ENCODE assay signal across 8 mouse cellular contexts in the genomic region with DNA sequence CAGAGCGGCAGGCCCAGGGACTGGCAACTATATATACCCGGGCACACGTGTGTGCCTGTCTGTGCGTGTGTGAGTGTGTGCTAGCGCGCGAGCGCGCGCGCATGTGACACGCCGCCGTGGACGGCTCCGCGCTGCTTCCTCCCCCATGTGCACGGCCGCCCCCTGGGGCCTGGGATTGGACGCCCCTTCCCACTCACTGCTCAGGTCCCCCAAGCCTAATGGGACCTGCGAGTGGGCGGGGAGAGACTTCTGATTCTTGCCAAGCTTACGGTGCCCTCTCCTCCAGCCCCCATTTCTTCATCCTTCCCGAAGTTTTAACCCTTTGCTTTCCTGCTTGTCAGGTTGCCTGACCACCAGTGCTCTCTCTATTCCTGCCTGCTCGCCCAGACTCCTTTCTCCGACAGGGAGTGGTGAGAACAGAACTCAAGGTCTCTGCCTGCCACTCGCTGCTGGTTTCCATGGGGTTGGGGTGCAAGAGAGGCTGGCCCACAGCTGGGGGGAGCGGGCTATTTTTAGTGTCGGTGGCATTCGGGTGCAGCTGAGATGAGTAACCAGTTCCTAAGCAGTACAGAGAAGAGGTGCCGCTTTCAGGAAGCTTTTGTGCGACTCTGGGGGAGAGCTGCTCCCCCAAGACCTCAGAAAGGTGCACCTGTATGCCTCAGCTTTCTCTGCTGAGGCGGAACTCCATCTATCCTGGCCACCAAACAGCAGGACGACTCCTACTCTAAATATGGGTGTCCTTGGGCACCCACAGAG. TPM values are rescaled to one million over a fixed set of nuclear protein-coding genes. Genes with fewer than 3 reads are reported as not detected.
DNase-seq lines count a peak whose midpoint lies in the region; ATAC-seq lines count a peak whose summit lies in the region.

No protein-coding gene starts in this region.

- peak overlapping the region; percentile 48 for H3K4me3 ChIP-seq in embryonic facial prominence, embryonic 15.5 days (replicated peaks)
- H3K4me3 ChIP-seq in hindbrain, embryonic 13.5 days: peak overlapping the region; percentile 48

- H3K9ac ChIP-seq in embryonic facial prominence, embryonic 15.5 days: no peak overlapping the region; the same call in 1 of the 2 replicates
- H3K9ac ChIP-seq in hindbrain, embryonic 13.5 days: peak overlapping the region; percentile 68

- WGBS in embryonic facial prominence, embryonic 15.5 days: 2% methylated on average over 33 of the region's 34 CpGs
- 2% methylated on average over 21 of the region's 34 CpGs for WGBS in hindbrain, embryonic 13.5 days

- peaks cover 45% of the 10 kb centered on the region for H3K4me1 ChIP-seq in embryonic facial prominence, embryonic 15.5 days
- peaks cover 54% of the 10 kb centered on the region for H3K4me1 ChIP-seq in hindbrain, embryonic 13.5 days (replicated peaks)

- peak; percentile 46 for ATAC-seq in CD4-positive, CD25-positive, alpha-beta regulatory T cell, adult 4 months
- ATAC-seq in embryonic facial prominence, embryonic 15.5 days (ENCODE audit: insufficient number of reproducible peaks, low FRiP score, low TSS enrichment, low read depth): no peak
- peak; percentile 47; the same call in 1 of the 2 replicates for ATAC-seq in hindbrain, embryonic 13.5 days (ENCODE audit: low FRiP score)
- ATAC-seq in monocyte, adult 5-6 weeks (replicated peaks; ENCODE audit: insufficient number of reproducible peaks, low FRiP score, low TSS enrichment, poor library complexity, severe bottlenecking): no peak

- H3K27me3 ChIP-seq in embryonic facial prominence, embryonic 15.5 days: peaks cover 71% of the 10 kb centered on the region
- H3K27me3 ChIP-seq in hindbrain, embryonic 13.5 days: peaks cover 80% of the 10 kb centered on the region

- no peaks in the 10 kb centered on the region for H3K9me3 ChIP-seq in embryonic facial prominence, embryonic 15.5 days (replicated peaks)
- no peaks in the 10 kb centered on the region for H3K9me3 ChIP-seq in hindbrain, embryonic 13.5 days

- no peak overlapping the region for H3K27ac ChIP-seq in embryonic facial prominence, embryonic 15.5 days (replicated peaks)
- no peak overlapping the region for H3K27ac ChIP-seq in hindbrain, embryonic 13.5 days

- H3K36me3 ChIP-seq in embryonic facial prominence, embryonic 15.5 days: peaks cover 13% of the 10 kb centered on the region
- H3K36me3 ChIP-seq in hindbrain, embryonic 13.5 days: peaks cover 18% of the 10 kb centered on the region

- intact Hi-C loops in left cerebral cortex, postnatal 36 days (cut with DNase I): loop anchor here (2.0 kb wide), 1 partner anchor 23 kb away; a partner anchor contains a TSS

- peak; percentile 26 to 57 for DNase-seq in cerebellum, postnatal 25 days
- DNase-seq in cerebellum, postnatal 4 days (ENCODE audit: low spot score in 2 of 2): no peak
- peak; percentile 87 for DNase-seq in left cerebral cortex, postnatal 36 days (ENCODE audit: low spot score in 2 of 2)
- peak; percentile 83 for DNase-seq in naive thymus-derived CD4-positive, alpha-beta T cell, adult 2 months (ENCODE audit: low read depth)

- H3K4me2 ChIP-seq in embryonic facial prominence, embryonic 15.5 days (replicated peaks): peak overlapping the region; percentile 88
- peak overlapping the region; percentile 77 for H3K4me2 ChIP-seq in hindbrain, embryonic 13.5 days

RNA-seq across cellular contexts. Expression of a gene that starts 1.2 kb away (rescaled TPM):
- not detected for polyA plus RNA-seq in CD4-positive, CD25-positive, alpha-beta regulatory T cell, adult 4 months (2017; shearing (Covaris generic))
- polyA plus RNA-seq in embryonic facial prominence, embryonic 15.5 days (2015; fragmentation: Nextera tagmentation; extraction: Ambion mirVana): 0.04 and 0.05 TPM in 2 replicates
- polyA plus RNA-seq in hindbrain, embryonic 13.5 days (2015; fragmentation: Nextera tagmentation; extraction: Ambion mirVana): 0.63 and 0.69 TPM in 2 replicates
- 100 to 1,000 TPM; 827 to 848 TPM for total RNA-seq in left cerebral cortex, postnatal 36 days (2021)
- total RNA-seq in monocyte, adult 5-6 weeks (2017): not detected in 3 replicates

RNA-seq across cellular contexts. Expression of a gene that starts 18.4 kb away (rescaled TPM):
- polyA plus RNA-seq in CD4-positive, CD25-positive, alpha-beta regulatory T cell, adult 4 months (2017; shearing (Covaris generic)): not detected
- 0.07 TPM in 1 of 2 replicates, not detected in the other for polyA plus RNA-seq in embryonic facial prominence, embryonic 15.5 days (2015; fragmentation: Nextera tagmentation; extraction: Ambion mirVana)
- polyA plus RNA-seq in hindbrain, embryonic 13.5 days (2015; fragmentation: Nextera tagmentation; extraction: Ambion mirVana): 3.7 and 4.6 TPM in 2 replicates
- total RNA-seq in left cerebral cortex, postnatal 36 days (2021): not detected
- total RNA-seq in monocyte, adult 5-6 weeks (2017): not detected in 3 replicates

RNA-seq across cellular contexts. Expression of a gene that starts 23.2 kb away (rescaled TPM):
- 100 to 1,000 TPM; 126 to 187 TPM for polyA plus RNA-seq in CD4-positive, CD25-positive, alpha-beta regulatory T cell, adult 4 months (2017; shearing (Covaris generic))
- polyA plus RNA-seq in embryonic facial prominence, embryonic 15.5 days (2015; fragmentation: Nextera tagmentation; extraction: Ambion mirVana): 90.5 and 91.9 TPM in 2 replicates
- 73.4 and 77.5 TPM in 2 replicates for polyA plus RNA-seq in hindbrain, embryonic 13.5 days (2015; fragmentation: Nextera tagmentation; extraction: Ambion mirVana)
- 10 to 100 TPM; 49.1 to 50.0 TPM for total RNA-seq in left cerebral cortex, postnatal 36 days (2021)
- total RNA-seq in monocyte, adult 5-6 weeks (2017): 128 to 132 TPM (median 132 TPM) in 3 replicates

RNA-seq across cellular contexts. Expression of a gene that starts 30.1 kb away (rescaled TPM):
- polyA plus RNA-seq in CD4-positive, CD25-positive, alpha-beta regulatory T cell, adult 4 months (2017; shearing (Covaris generic)): not detected
- 6.0 and 8.0 TPM in 2 replicates for polyA plus RNA-seq in embryonic facial prominence, embryonic 15.5 days (2015; fragmentation: Nextera tagmentation; extraction: Ambion mirVana)
- polyA plus RNA-seq in hindbrain, embryonic 13.5 days (2015; fragmentation: Nextera tagmentation; extraction: Ambion mirVana): 0.12 TPM in 1 of 2 replicates, not detected in the other
- 1 to 10 TPM in 1 of 2 experiments, under 1 TPM in 1; 0.59 to 1.1 TPM for total RNA-seq in left cerebral cortex, postnatal 36 days (2021)
- total RNA-seq in monocyte, adult 5-6 weeks (2017): not detected in 3 replicates

RNA-seq across cellular contexts. Expression of a gene that starts 45.1 kb away (rescaled TPM):
- polyA plus RNA-seq in CD4-positive, CD25-positive, alpha-beta regulatory T cell, adult 4 months (2017; shearing (Covaris generic)): 10 to 100 TPM; 33.0 to 35.3 TPM
- polyA plus RNA-seq in embryonic facial prominence, embryonic 15.5 days (2015; fragmentation: Nextera tagmentation; extraction: Ambion mirVana): 52.6 and 53.3 TPM in 2 replicates
- 68.4 and 71.7 TPM in 2 replicates for polyA plus RNA-seq in hindbrain, embryonic 13.5 days (2015; fragmentation: Nextera tagmentation; extraction: Ambion mirVana)
- 100 to 1,000 TPM; 721 to 734 TPM for total RNA-seq in left cerebral cortex, postnatal 36 days (2021)
- 27.4 to 48.6 TPM (median 30.8 TPM) in 3 replicates for total RNA-seq in monocyte, adult 5-6 weeks (2017)

Comparison
In these comparisons a context has a peak if more than half of its experiments do, and no peak if none do; other contexts are left out.
1. DNase-seq: peak in cerebellum, postnatal 25 days (2 of 2), left cerebral cortex, postnatal 36 days (2 of 2) and naive thymus-derived CD4-positive, alpha-beta T cell, adult 2 months (single experiment); none in cerebellum, postnatal 4 days (0 of 2).
2. ATAC-seq: peak in CD4-positive, CD25-positive, alpha-beta regulatory T cell, adult 4 months (single experiment) and hindbrain, embryonic 13.5 days (single experiment); none in embryonic facial prominence, embryonic 15.5 days (single experiment) and monocyte, adult 5-6 weeks (single experiment).